Mouse (Mus musculus): ENCODE measurements around the gene Ccdc134. TPM values are rescaled to one million over a fixed set of nuclear protein-coding genes. Genes with fewer than 3 reads are reported as not detected.
A peak's percentile ranks its signal among the peaks of the same experiment; 100 is the strongest.

The Ccdc134 gene
- total RNA-seq, 2 experiments from 2014 or later, result 8.6 to 8.7 TPM

GRCm38 (mm10) chr15:82170437-82171377 lies 43.0 kb downstream of the Ccdc134 start:
- no peak for DNase-seq

GRCm38 (mm10) chr15:82172648-82173047 lies 44.9 kb downstream of the Ccdc134 start:
- no peak for DNase-seq

GRCm38 (mm10) chr15:82175091-82175490 lies 47.4 kb downstream of the Ccdc134 start:
- no peak for DNase-seq

DNA sequence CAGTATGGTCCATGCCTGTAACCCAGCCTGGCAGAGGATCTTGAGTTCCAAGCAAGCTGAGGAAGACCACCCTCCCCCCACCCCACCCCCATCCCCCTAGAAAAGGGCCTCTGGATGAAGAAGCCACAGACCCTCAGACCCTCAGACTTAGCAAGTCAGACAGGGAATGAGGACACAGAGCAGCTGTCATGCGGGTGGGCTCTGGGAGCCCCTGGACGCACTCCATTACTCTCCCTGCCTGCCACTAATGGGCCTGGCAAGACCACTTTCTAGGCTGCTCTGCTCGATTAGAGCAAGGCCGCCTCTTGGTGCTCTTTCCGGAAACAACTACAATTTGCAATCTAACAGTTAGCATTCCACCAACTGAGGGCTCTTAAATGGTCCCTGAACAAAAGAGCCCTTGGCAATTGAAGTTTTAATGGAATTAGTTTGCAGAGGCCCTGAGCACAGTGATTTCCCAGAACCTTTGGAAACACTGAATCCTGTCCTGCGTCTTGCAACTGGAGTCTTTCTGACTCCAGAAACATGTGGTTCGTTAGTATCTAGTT lies 50.1 kb downstream of the Ccdc134 start:
- DNase-seq, result no peak

DNA sequence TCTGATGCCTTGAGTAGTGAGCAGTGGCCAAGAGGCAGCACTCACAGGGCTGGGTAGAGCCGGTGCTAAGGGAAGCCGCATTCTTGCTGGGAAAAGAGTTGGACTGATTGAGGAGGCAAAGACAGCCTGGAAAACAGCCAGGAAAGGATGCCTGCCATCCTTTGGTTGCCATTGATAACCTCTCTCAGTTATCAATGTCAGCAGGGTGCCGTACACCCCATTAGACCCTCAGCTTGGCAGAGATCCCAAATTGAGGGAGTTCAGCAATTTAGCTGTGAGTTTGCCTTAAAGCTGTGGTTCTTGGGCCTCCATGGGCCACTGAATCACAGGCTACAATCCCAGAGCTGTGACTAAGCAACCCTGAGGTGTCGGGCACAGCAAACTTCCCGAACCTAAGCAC lies 53.4 kb downstream of the Ccdc134 start:
- DNase-seq, result no peak

GRCm38 (mm10) chr15:82182311-82182710 lies 54.6 kb downstream of the Ccdc134 start:
- DNase-seq, result no peak

DNA sequence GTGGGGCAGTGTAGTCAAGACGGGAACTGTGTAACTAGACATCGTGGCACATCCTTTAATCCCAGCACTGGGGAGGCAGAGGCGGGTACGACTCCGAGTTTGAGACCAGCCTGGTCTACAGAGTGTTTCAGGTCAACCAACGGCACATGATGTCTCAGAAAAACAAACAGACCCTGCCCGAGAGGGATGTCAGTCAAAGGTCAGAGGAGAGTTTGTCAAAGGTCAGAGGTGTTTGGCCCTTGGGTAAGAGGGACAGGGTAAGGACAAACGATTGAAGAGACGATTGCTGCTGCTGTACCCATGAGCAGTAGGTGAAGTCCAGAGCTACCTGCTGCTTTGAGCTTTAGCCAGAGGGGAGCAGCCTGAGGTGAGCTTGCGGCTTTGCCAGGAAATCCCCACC lies 55.9 kb downstream of the Ccdc134 start:
- DNase-seq, result no peak

DNA sequence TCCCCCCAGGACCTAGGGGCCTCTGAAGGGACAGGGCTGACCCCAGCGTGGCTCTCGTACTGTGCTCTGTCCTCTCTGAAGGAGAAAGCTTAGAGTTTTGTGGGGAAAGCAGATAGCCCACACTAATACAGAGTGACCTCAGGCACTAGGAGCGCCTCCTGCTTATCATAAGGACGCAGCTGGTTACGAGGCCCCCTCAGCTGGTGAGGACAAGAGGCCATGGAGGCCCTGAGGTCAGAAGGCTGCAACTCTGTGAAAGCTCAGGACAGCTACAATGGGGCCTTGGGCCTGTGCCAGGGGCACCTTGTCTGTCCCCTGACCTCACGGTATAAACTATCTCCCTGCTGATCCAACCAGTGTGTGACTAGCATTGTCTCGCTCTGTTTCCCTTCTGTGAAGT lies 56.5 kb downstream of the Ccdc134 start:
- no peak for DNase-seq

DNA sequence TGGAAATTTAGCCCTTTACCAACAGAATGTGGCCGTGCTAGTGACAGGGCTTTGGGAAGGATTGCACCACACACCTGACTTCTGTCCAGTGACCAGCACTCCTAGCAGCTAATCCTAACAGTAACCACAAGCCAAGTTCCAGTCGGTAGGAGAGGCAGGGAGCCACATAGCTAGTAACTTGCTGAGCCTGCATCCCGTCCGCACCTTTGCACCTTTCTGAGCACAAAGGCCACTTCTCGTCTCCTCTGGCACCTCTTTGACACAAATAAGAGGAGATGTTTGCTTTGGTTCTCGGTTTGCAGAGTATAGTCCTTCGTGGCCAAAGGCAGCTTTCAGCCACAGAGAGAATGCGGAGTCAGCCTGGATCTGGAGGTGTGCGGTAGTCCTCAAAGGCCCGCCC lies 56.9 kb downstream of the Ccdc134 start:
- DNase-seq, result no peak

- no peak for DNase-seq
Measured at GRCm38 (mm10) chr15:82185062-82185783, 57.5 kb downstream of the Ccdc134 start.

DNA sequence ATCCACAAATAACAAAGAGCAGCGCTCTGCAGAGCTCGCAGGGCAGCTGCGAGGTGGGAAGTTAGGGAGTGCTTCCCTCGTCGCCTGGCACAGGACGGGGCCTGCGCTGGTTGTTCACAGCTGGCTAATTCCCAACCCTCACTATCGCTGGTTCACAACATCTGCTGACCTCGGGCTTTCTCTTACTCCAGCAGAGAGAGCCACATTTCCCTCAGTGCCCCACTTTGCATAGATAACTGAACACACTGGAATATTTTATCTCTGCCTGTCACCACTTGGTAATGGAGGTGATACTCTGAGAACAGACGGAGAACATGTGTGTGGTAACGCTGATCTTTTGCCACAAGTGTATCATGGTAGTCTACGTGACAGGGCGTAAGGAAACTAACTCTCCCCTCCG lies 58.4 kb downstream of the Ccdc134 start:
- no peak for DNase-seq

GRCm38 (mm10) chr15:82186931-82187330 lies 59.2 kb downstream of the Ccdc134 start:
- DNase-seq, result no peak

GRCm38 (mm10) chr15:82187401-82187800 lies 59.7 kb downstream of the Ccdc134 start:
- no peak for DNase-seq

- no peak for DNase-seq
Measured at GRCm38 (mm10) chr15:82187924-82188323, 60.2 kb downstream of the Ccdc134 start.

- DNase-seq, result peak; percentile 58
Measured at GRCm38 (mm10) chr15:82188481-82189240, 60.9 kb downstream of the Ccdc134 start.

Other genes starting within 250 kb of the Ccdc134 start
- 10 to 100 TPM; 15.5 to 19.1 TPM for gene Polr3h, start 201.7 kb upstream of the Ccdc134 start, total RNA-seq (2021)
- 10 to 100 TPM; 16.9 to 27.9 TPM for gene Csdc2, start 191.2 kb upstream of the Ccdc134 start, total RNA-seq (2021)
- gene Pmm1, start 167.0 kb upstream of the Ccdc134 start, total RNA-seq (2021), result 10 to 100 TPM; 81.4 to 94.8 TPM
- gene 1700029P11Rik, start 147.4 kb upstream of the Ccdc134 start, total RNA-seq (2021), result not detected
- gene Xrcc6, start 140.1 kb upstream of the Ccdc134 start, total RNA-seq (2021), result 100 to 1,000 TPM; 122 to 139 TPM
- 10 to 100 TPM; 51.9 to 60.3 TPM for gene Desi1, start 94.1 kb upstream of the Ccdc134 start, total RNA-seq (2021)
- gene Snu13, start 80.3 kb upstream of the Ccdc134 start, total RNA-seq (2021), result 10 to 100 TPM; 76.1 to 84.1 TPM
- gene 4930407I10Rik, start 68.8 kb upstream of the Ccdc134 start, total RNA-seq (2021), result not detected
- 1 to 10 TPM in 1 of 2 experiments, under 1 TPM in 1; 0.93 to 2.0 TPM for gene Mei1, start 57.9 kb upstream of the Ccdc134 start, total RNA-seq (2021)
- 10 to 100 TPM; 44.6 to 47.5 TPM for gene Srebf2, start 19.3 kb downstream of the Ccdc134 start, total RNA-seq (2021)
- under 1 TPM; 0.12 to 0.45 TPM for gene Shisa8, start 84.9 kb downstream of the Ccdc134 start, total RNA-seq (2021)
- gene Tnfrsf13c, start 96.4 kb downstream of the Ccdc134 start, total RNA-seq (2021), result 1 to 10 TPM; 2.1 to 2.7 TPM
- 10 to 100 TPM; 11.7 to 12.0 TPM for gene Cenpm, start 116.8 kb downstream of the Ccdc134 start, total RNA-seq (2021)
- under 1 TPM; 0.27 to 1.00 TPM for gene 1500009C09Rik, start 124.5 kb downstream of the Ccdc134 start, total RNA-seq (2021)
- 1 to 10 TPM; 3.5 to 6.0 TPM for gene Sept3, start 147.0 kb downstream of the Ccdc134 start, total RNA-seq (2021)
- gene Wbp2nl, start 171.0 kb downstream of the Ccdc134 start, total RNA-seq (2021), result under 1 TPM in 1 of 2 experiments, not detected in 1; 0.48 TPM
- gene Naga, start 211.0 kb downstream of the Ccdc134 start, total RNA-seq (2021), result 10 to 100 TPM; 57.0 to 62.5 TPM
- gene Pheta2, start 211.0 kb downstream of the Ccdc134 start, total RNA-seq (2021), result 1 to 10 TPM; 3.5 to 3.7 TPM
- 100 to 1,000 TPM; 159 to 168 TPM for gene Smdt1, start 211.0 kb downstream of the Ccdc134 start, total RNA-seq (2021)
- 100 to 1,000 TPM; 629 to 669 TPM for gene Ndufa6, start 226.4 kb downstream of the Ccdc134 start, total RNA-seq (2021)

Data from adrenal gland, postnatal 10 days (tissue).